Mouse (Mus musculus): ENCODE measurements around the gene Slc4a8. TPM values are rescaled to one million over a fixed set of nuclear protein-coding genes. Genes with fewer than 3 reads are reported as not detected.

The Slc4a8 gene
- total RNA-seq, 2 experiments from 2014 or later = 0.76 to 2.0 TPM

DNA sequence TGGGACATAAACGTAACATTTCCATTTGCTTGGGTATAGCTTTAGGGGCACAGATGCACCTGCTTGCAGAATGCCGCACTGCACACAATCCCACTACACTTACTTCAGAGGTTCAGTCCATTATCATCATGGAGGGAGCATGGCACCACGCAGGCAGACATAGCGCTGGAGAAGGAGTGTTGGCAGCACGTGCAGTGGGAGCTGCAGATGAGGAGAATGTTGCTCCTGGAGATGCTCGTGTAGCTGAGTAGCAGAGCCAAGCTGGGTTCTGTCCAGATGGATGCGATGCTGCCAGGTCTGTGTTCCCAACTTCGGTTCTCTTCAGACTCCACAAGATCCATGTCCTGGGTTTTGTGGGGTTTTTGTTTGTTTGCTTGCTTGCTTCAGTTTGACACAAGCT, 64.5 kb downstream of the Slc4a8 start:
- no peak for DNase-seq (ENCODE audit: low spot score)

DNA sequence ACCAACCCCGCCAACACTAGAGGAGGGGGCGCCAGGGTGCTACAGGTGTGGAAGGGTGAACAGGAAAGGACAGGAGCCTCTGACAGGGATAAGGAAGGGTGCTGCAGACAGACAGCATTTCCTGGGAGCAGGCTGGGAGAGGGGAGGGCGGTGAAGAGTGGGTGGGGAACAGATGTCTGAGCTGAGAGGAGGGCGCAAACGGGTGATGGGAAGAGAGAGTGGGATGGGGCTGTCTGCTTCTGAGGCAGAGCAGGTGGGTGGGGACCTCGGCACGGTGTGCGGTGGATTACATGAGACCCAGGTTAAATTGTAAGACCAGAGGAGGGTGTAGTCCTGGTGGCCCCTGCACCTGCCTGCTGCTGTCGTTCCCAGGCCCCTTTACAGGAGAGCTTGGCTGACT, 68.2 kb downstream of the Slc4a8 start:
- DNase-seq (ENCODE audit: low spot score) = no peak

DNA sequence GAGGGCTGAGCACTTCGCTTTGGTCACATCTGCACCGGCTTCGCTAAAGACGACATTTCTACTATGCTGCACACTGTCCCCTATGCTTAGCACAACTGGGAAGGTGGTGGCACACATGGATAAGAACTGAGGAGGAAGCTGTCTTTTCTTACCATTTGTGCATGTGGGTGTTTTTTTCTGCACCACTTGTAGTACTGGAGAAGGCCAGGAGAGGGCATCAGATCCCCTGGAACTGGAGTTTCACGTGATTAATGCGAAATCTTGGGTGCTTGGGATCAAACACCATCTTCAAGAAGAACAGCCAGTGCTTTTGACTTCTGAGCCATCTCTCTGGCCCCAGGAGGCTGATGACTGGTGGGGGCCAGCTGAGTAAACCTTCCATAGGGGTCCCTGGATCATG, 69.1 kb downstream of the Slc4a8 start:
- no peak for DNase-seq (ENCODE audit: low spot score)

DNA sequence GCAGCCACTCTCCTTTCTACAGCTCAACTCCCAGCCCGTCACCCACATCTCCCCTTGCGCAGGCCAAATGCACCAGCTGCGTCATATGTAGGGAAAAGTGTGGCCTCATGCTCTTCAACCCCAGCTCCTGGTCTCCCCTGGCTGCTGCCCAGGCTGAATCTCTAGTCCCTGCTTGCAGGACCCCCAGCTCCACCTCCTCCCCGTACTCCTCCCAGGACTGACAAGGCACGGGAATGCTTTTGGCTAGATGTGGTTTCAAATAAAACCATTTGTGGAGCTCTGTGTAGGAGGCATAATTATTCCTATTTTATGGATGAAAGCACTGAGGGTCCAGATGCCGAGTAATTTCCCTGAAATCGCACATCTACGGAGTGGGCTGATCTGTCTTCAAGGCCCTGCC, 70.6 kb downstream of the Slc4a8 start:
- no peak for DNase-seq (ENCODE audit: low spot score)

DNA sequence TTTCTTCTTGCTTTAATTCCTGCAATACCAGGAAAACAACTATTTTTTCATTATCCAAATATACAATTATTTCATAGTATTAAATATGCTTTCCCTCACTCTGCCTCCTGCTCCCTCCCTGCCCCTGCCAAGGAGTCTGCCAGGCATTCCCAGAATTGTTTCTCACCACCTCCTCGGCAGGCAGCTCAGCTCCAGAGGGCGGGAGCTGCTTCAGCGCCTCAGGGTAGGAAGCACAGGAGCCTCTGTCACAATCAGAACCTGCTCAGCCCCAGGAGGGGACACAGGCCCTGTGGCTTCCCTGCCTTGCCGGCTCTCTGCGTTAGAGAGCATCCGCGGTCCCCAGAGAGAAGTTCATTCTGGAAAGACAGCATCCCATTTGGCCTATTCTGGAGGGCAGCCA, 71.2 kb downstream of the Slc4a8 start:
- no peak for DNase-seq (ENCODE audit: low spot score)

DNA sequence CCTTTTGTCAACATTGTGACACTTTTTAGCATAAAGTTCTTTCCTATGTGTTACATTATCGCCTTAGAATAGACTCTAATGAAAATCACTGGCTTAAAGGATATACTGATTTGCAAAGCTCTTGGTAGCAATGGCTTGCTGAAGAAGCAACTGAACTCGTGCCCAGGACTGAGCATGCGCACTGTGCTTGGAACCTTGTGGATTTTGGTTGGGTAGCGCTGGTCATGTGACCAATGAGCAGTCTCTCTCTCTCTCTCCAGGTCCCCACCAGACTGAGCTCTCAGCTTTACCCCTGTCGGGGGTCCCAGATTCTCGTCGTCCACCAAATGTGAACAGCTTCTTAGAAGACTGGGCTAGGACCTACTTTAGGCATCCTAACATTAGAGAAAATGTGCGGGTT, 75.2 kb downstream of the Slc4a8 start:
- no peak for DNase-seq (ENCODE audit: low spot score)

GRCm38 (mm10) chr15:100838607-100839207, 77.2 kb downstream of the Slc4a8 start:
- peak; percentile 46 for DNase-seq (ENCODE audit: low spot score)

GRCm38 (mm10) chr15:100844336-100844735, 82.8 kb downstream of the Slc4a8 start:
- DNase-seq (ENCODE audit: low spot score) = no peak

DNA sequence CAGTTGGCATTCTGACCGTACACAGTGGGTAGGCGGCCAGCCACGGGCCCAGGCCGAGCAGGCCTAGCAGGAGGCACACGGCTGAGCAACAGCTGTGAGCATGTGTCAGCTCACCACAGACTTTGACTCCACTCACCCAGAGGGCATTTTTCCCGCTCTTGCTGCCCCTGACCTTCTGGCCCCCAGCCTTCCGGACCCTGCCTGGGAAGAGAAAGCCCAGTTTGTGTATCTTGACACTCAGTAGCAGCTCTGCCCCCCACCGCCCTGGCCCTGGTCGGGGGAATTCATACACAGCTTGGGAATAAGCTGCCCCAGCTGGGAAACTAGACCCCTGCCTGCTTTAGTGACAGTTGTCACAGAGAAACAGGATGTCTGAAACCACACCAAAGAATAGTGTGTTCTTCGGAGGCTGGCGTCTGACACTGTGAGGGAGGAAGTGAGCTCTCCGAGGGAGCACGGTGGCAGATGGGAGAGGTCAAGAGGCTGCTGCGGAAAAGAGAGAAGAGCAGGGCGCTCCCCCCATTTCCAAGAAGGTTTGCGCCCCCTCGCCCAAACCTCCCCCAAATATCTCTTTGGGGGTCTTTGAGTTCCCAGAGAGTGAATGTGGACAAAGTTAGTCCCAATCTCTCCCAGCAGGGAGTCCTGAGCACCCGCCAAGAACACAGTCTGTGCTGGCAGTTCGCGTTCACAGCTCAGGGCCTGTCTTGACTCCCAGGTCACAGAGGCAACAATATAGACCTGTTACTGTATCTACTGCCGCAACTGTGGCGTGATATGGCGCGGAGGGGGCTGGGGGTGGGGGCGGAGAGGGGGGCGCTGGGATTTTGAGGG, 83.7 kb downstream of the Slc4a8 start:
- no peak for DNase-seq (ENCODE audit: low spot score)

GRCm38 (mm10) chr15:100847193-100847592, 85.6 kb downstream of the Slc4a8 start:
- no peak for DNase-seq (ENCODE audit: low spot score)

DNA sequence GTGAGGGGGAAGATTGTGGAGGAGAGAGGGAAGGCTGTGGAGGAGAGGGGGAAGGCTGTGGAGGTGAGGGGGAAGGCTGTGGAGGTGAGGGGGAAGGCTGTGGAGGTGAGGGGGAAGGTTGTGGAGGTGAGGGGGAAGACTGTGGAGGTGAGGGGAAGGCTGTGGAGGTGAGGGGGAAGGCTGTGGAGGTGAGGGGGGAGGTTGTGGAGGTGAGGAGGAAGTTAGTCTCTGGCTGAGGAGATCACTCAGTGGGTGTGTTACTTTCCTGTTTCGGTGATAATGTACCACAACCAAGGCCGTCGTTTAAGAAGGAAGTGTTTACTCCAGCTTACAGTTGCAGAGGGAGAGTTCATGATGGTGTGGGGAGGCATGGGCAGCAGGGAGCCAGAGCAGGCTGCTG, 96.0 kb downstream of the Slc4a8 start:
- DNase-seq (ENCODE audit: low spot score) = no peak

- DNase-seq (ENCODE audit: low spot score) = no peak
Observed at GRCm38 (mm10) chr15:100860856-100861255, 99.3 kb downstream of the Slc4a8 start.

DNA sequence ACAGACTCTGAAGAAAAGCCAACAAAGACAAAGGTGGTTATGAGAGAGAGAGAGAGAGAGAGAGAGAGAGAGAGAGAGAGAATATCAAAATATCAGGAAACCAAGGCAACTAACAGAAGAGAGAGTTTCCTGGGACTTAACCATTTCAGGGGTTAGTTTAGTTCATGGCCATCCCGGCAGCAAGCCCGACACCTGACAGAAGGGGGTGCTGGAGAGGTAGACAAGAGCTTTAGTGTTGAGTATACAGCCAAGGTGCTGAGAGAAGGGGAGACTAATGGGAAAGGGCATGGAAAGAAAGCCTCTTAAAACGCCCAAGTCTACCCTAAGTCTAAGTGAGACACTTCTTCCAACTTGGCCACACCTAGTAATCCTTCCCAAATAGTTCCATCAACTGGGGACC, 104.0 kb downstream of the Slc4a8 start:
- DNase-seq (ENCODE audit: low spot score) = no peak

GRCm38 (mm10) chr15:100869558-100869957, 108.0 kb downstream of the Slc4a8 start, which contains the start of gene Scn8a:
TSS of gene Scn8a (plus strand) at chr15:100869858.
- DNase-seq (ENCODE audit: low spot score) = no peak

DNA sequence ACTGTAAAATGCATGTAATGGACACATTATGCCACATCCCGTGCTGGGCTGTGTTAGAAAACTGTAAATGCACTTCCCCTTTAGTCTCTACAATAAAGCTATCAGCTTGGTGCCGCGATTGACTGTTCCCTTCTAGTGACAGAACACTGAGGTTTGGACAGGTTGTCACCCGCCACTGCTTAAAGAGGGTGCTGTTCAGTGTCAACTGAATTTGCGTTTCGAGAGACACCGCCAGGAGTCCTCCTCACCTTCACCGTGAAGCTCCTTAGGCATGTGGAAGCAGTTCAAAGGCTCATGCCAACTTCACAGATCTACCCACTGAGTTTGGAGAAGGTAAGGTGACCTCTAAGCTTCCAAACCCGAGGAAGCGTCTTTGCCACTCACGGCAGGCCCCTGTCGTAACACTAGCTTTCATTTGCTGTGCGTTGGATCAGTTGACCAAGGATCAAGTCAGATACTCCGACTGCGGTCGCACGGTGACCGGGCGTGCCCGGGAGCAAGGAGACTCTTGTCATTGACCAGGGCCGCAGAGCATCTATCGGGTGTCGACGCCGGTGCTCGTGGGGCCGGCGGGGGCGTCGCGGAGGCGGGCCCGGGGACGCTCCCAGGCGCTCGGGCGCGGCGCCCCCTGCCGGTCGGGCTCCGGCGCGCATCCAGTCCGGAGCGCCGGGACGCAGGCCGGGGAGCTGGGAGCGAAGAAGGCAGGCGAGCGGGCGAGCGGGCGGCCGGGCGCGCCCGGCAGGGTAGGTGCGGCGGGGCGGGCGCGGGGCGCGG, 108.6 kb downstream of the Slc4a8 start:
- no peak for DNase-seq (ENCODE audit: low spot score)

DNA sequence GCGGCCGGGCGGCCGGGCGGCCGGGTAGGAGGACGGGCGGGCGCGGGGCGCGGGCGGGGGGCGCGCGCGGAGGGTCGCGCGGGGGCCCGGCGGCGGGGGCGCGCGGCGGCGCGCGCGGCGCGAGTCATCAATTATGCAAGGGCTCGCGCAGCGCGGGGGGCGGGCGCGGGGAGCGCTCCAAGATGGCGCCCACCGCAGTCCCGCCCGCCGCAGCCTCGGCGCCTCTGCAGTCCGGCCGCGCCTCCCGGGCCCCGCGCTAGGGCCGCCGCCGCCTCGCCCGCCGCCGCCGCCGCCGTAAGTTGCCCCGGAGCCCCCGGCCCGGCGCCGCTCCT, 109.2 kb downstream of the Slc4a8 start:
- no peak for DNase-seq (ENCODE audit: low spot score)

DNA sequence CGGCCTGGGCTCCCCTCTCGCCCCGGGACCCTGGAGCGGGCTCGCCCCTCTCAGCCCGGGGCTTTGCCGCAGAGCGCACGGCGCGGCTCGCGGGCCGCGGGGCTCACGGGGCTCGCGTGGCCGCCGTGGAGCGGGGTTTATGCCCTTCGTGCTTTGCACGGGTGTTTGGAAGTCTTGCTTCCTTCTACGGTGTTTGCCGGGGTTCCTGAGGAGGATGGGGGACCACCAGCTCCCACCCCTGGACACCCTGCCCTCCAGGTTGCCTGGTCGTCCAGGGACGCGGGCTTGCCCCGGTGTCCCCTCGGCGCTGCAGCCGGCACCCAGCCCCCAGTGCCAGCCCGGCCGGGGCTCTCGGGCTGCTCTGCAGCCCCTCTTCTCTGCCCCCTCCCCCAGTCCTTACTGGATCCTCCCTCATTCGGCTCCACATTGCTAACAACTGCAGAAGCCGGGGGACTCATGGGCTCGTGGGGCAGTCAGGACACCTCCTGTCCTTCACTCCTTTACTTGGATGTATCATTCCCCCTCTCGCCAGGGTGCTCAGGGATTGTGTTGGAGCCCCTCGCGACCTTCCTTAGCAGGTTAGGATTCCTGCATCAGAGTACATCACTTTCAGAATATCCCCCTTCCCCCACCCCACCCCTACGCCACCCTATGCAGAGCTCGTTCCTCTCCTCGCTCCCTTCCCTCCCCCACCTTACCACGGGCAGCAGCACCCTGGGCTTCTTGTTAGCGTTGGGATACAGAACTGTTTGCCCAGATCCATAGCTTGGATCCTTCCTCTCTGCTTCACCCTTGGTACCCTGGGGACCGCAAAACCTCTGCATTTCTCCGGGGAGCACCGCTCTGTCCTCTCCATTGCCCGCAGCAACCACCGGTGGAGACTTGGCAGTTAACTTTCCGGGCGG, 109.8 kb downstream of the Slc4a8 start:
- DNase-seq (ENCODE audit: low spot score) = no peak

- peak; percentile 17 for DNase-seq (ENCODE audit: low spot score)
Observed at GRCm38 (mm10) chr15:100873155-100873554, 111.6 kb downstream of the Slc4a8 start.

Measured in gastrocnemius, adult 18-20 months (tissue).